Mouse (Mus musculus) intestine, embryonic 15.5 days (tissue): ENCODE measurements around the gene Ecel1. TPM values are rescaled to one million over a fixed set of nuclear protein-coding genes. Genes with fewer than 3 reads are reported as not detected.

Source experiments
- ATAC-seq: fragments of 200-750 bp; cut with Nextera tagmentation; 2 replicates; pipeline ENCODE4 v1.8.0; 2017; ENCODE audit warnings: moderate TSS enrichment, moderate library complexity
- H3K27ac ChIP-seq: fragments of 300-500 bp; sonication (generic); 2 replicates; pipeline ENCODE4 v1.5.1; 2015; ENCODE audit warnings: mild to moderate bottlenecking, inconsistent platforms
- H3K27me3 ChIP-seq: fragments of 300-500 bp; sonication (generic); replicated peaks from 2 replicates; pipeline ENCODE4 v1.6.1; 2015; ENCODE audit warnings: inconsistent platforms
- H3K36me3 ChIP-seq: fragments of 300-500 bp; sonication (generic); 2 replicates; pipeline ENCODE4 v1.6.1; 2015; ENCODE audit warnings: inconsistent platforms
- H3K4me1 ChIP-seq: fragments of 300-500 bp; sonication (generic); replicated peaks from 2 replicates; pipeline ENCODE4 v1.6.1; 2015; ENCODE audit warnings: inconsistent platforms
- H3K4me2 ChIP-seq: fragments of 300-500 bp; sonication (generic); replicated peaks from 2 replicates; pipeline ENCODE4 v1.6.1; 2015; ENCODE audit warnings: mild to moderate bottlenecking, inconsistent platforms
- H3K4me3 ChIP-seq: fragments of 300-500 bp; sonication (generic); replicated peaks from 2 replicates; pipeline ENCODE4 v1.5.1; 2015; ENCODE audit warnings: inconsistent platforms
- H3K9ac ChIP-seq: fragments of 300-500 bp; sonication (generic); 2 replicates; pipeline ENCODE4 v1.6.1; 2015; ENCODE audit warnings: inconsistent platforms
- H3K9me3 ChIP-seq: fragments of 300-500 bp; sonication (generic); 2 replicates; pipeline ENCODE4 v1.6.1; 2016; ENCODE audit warnings: inconsistent platforms
- WGBS: fragments of 180-500 bp; shearing (Covaris S2); methylation state at CpG from one replicate; pipeline ENCODE4 v1.1.7; 2015; 5-methylcytosine and 5-hydroxymethylcytosine counted together
- polyA plus RNA-seq: library from polyadenylated mRNA; unstranded; fragments of >200 nt; fragmentation: Nextera tagmentation; extraction: Ambion mirVana; gene quantifications from 2 replicates; pipeline ENCODE4 v1.2.1, GENCODE M21; 2015

Gene Ecel1
- polyA plus RNA-seq, 1 experiment from 2014 or later, result 2.5 TPM

GRCm38 (mm10) chr1:87159396-87159795 is 3.1 kb upstream of the Ecel1 start:
- H3K27me3 ChIP-seq, result peaks cover 52% of the 10 kb centered on the region
- 74% methylated on average over 3 of the region's 3 CpGs for WGBS
- ATAC-seq, result no peak

DNA sequence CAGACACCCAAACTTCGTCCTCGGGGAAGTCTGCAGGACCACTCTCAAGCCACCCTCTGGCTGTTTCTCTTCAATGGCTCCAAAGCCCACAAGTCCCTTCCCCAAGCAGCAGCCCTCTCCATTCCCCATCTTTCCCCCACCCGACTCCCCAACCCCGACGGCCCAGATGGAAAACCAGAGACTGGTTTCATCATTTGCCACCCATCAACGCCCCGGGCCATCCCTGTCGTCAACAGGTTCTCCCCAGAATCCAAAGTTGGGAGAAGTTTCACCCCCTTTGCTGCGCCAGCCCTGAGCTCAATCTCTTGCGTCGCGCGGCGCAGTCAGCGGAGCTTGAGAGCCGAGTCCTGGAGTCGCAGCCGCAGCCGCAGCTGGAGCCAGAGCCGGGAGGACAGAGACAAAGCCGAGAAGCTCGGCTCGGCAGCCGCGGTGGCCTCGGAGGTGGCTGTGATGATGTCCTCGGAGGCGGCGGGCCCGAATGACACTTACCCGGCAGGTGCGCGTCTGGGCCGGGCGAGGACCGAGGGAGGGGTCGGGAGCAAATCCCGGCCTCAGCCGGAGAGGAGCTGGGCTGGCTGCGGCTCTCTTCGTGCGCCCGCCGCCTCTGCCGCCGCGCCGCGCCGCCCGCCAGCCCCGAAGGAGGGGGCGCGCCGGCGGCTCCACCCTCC is 656 bp downstream of the Ecel1 start:
- 0 out of 2 replicates have a peak, but pooled peaks have one; percentile 13 for ATAC-seq
- H3K9me3 ChIP-seq, result no peaks in the 10 kb centered on the region
- peak overlapping the region; percentile 69 for H3K4me2 ChIP-seq
- H3K9ac ChIP-seq, result no peak overlapping the region
- WGBS, result under 1% methylated on average over 49 of the region's 56 CpGs
- H3K36me3 ChIP-seq, result no peaks in the 10 kb centered on the region
- peaks cover 25% of the 10 kb centered on the region for H3K4me1 ChIP-seq
- peaks cover 90% of the 10 kb centered on the region for H3K27me3 ChIP-seq
- peak overlapping the region; percentile 30 for H3K4me3 ChIP-seq
- no peak overlapping the region for H3K27ac ChIP-seq

More at GRCm38 (mm10) chr1:87159396-87159795, 3.1 kb upstream of the Ecel1 start:
- peaks cover 16% of the 10 kb centered on the region for H3K4me1 ChIP-seq
- no peaks in the 10 kb centered on the region for H3K9me3 ChIP-seq
- H3K27ac ChIP-seq, result no peak overlapping the region
- H3K4me2 ChIP-seq, result no peak overlapping the region
- H3K9ac ChIP-seq, result no peak overlapping the region
- no peak overlapping the region for H3K4me3 ChIP-seq
- no peaks in the 10 kb centered on the region for H3K36me3 ChIP-seq

- Histone ChIP-seq H3K9ac (no peak overlapping the region), H3K27ac (no peak overlapping the region), H3K4me2 (peak overlapping the region; percentile 67), H3K9me3 (no peaks in the 10 kb centered on the region), H3K4me3 (peak overlapping the region; percentile 39), H3K36me3 (no peaks in the 10 kb centered on the region), H3K4me1 (peaks cover 25% of the 10 kb centered on the region), H3K27me3 (peaks cover 90% of the 10 kb centered on the region)
- WGBS, result 1% methylated on average over 58 of the region's 58 CpGs
- ATAC-seq, result no peak
Measured at GRCm38 (mm10) chr1:87154501-87155120, 1.7 kb downstream of the Ecel1 start.

GRCm38 (mm10) chr1:87153776-87154500 is 2.4 kb downstream of the Ecel1 start:
- Histone ChIP-seq H3K27ac (no peak overlapping the region), H3K36me3 (no peaks in the 10 kb centered on the region), H3K4me3 (peak overlapping the region; percentile 39), H3K27me3 (peaks cover 93% of the 10 kb centered on the region), H3K4me1 (peaks cover 25% of the 10 kb centered on the region), H3K4me2 (peak overlapping the region; percentile 67), H3K9ac (no peak overlapping the region), H3K9me3 (no peaks in the 10 kb centered on the region)
- WGBS, result under 1% methylated on average over 72 of the region's 72 CpGs
- no peak; the same call in 1 of the 2 replicates for ATAC-seq

GRCm38 (mm10) chr1:87151286-87151685 is 5.0 kb downstream of the Ecel1 start:
- ATAC-seq, result no peak
- 77% methylated on average over 6 of the region's 6 CpGs for WGBS
- no peaks in the 10 kb centered on the region for H3K36me3 ChIP-seq
- no peaks in the 10 kb centered on the region for H3K9me3 ChIP-seq
- no peak overlapping the region for H3K27ac ChIP-seq
- H3K4me2 ChIP-seq, result no peak overlapping the region
- H3K4me3 ChIP-seq, result no peak overlapping the region
- H3K9ac ChIP-seq, result no peak overlapping the region
- H3K27me3 ChIP-seq, result peaks cover 75% of the 10 kb centered on the region
- H3K4me1 ChIP-seq, result peaks cover 24% of the 10 kb centered on the region

DNA sequence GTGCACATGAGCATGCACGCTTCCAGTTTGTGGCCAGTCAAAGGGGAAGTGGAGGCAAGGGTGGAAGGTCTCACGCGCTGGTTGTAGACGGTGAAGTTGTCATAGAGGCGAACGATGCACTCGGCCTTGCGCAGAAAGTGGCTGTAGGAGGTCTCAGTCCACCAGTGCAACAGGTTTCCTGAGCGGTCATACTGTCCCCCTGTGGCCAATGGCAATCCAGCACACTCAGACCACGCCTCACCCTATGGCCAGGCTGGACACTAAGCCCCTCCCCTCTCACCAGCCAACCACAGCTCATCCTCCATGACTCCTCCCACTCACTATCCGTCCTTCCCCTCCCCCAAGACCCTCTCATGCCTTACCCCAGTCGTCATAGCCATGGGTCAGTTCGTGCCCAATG is 6.9 kb downstream of the Ecel1 start:
- Histone ChIP-seq H3K4me3 (no peak overlapping the region), H3K9ac (no peak overlapping the region), H3K27me3 (peaks cover 57% of the 10 kb centered on the region), H3K9me3 (no peaks in the 10 kb centered on the region), H3K27ac (no peak overlapping the region), H3K4me2 (no peak overlapping the region; the same call in 1 of the 2 replicates), H3K4me1 (peaks cover 9% of the 10 kb centered on the region), H3K36me3 (no peaks in the 10 kb centered on the region)
- WGBS, result 30% methylated on average over 13 of the region's 13 CpGs
- no peak for ATAC-seq

GRCm38 (mm10) chr1:87143141-87143540 is 13.2 kb downstream of the Ecel1 start:
- no peak overlapping the region for H3K9ac ChIP-seq
- no peaks in the 10 kb centered on the region for H3K36me3 ChIP-seq
- no peaks in the 10 kb centered on the region for H3K9me3 ChIP-seq
- 0 out of 2 replicates have a peak, but pooled peaks cover 5% of the 10 kb centered on the region for H3K4me1 ChIP-seq
- no peak overlapping the region for H3K27ac ChIP-seq
- WGBS, result 68% methylated on average over 10 of the region's 10 CpGs
- H3K4me3 ChIP-seq, result no peak overlapping the region
- no peak for ATAC-seq
- H3K4me2 ChIP-seq, result no peak overlapping the region
- H3K27me3 ChIP-seq, result peaks cover 2% of the 10 kb centered on the region; the same call in 1 of the 2 replicates

- Histone ChIP-seq H3K4me2 (no peak overlapping the region), H3K9me3 (no peaks in the 10 kb centered on the region), H3K9ac (no peak overlapping the region), H3K4me1 (0 out of 2 replicates have a peak, but pooled peaks cover 5% of the 10 kb centered on the region), H3K27me3 (no peaks in the 10 kb centered on the region), H3K4me3 (no peak overlapping the region), H3K36me3 (no peaks in the 10 kb centered on the region), H3K27ac (no peak overlapping the region)
- WGBS, result 35% methylated on average over 9 of the region's 9 CpGs
- 0 out of 2 replicates have a peak, but pooled peaks have one; percentile 41 for ATAC-seq
Measured at GRCm38 (mm10) chr1:87142456-87142855, 13.9 kb downstream of the Ecel1 start.

DNA sequence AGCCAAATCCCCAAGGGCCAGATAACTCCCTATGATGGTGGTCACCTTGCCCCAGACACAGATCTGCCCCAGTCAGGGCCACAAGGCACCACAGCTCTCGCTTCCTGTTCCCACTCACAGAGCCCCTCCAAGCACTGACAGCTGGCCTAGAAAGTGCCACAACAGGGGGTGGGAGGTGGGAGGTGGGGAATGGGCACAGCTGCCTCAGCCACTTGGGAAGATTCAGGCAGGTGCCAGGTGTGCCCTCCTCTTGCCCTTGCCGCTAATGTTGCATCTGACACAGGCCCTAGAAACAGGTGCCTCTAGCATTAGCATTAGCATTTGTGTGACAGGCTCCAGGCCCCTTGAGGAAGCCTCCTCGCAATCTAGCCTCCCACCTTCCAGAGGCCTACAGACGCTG is 14.8 kb downstream of the Ecel1 start:
- no peaks in the 10 kb centered on the region for H3K9me3 ChIP-seq
- 72% methylated on average over 4 of the region's 4 CpGs for WGBS
- ATAC-seq, result no peak

DNA sequence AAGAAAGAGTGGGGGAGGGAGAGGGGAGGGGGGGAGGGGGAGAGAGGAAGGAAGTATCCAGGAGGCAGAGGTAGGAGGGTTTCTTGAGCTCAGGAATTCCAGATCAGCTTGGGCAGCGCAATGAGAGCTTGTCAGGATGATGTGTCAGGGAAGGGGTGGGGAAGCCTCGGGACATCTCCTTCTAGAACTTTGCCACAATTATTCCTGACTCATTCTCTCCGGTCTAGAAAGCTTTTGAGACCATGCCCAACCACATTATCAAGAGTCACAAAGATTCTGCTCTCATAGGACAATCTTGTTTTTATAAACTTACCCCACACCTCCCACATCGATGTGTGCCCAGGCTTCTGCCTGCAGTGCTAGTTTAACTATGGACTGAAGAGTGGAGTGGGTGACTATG is 24.5 kb downstream of the Ecel1 start:
- Histone ChIP-seq H3K9me3 (no peaks in the 10 kb centered on the region), H3K4me3 (no peak overlapping the region), H3K4me1 (no peaks in the 10 kb centered on the region), H3K27me3 (peaks cover 17% of the 10 kb centered on the region), H3K27ac (no peak overlapping the region), H3K9ac (no peak overlapping the region), H3K4me2 (no peak overlapping the region), H3K36me3 (no peaks in the 10 kb centered on the region)
- ATAC-seq, result no peak
- 83% methylated on average over 4 of the region's 4 CpGs for WGBS

More for the DNA sequence above, 14.8 kb downstream of the Ecel1 start:
- H3K36me3 ChIP-seq, result no peaks in the 10 kb centered on the region
- 0 out of 2 replicates have a peak, but pooled peaks cover 5% of the 10 kb centered on the region for H3K4me1 ChIP-seq
- no peak overlapping the region for H3K27ac ChIP-seq
- no peak overlapping the region for H3K4me2 ChIP-seq
- no peak overlapping the region for H3K4me3 ChIP-seq
- H3K27me3 ChIP-seq, result no peaks in the 10 kb centered on the region
- no peak overlapping the region for H3K9ac ChIP-seq

- Histone ChIP-seq H3K4me2 (peak overlapping the region; percentile 22; the same call in 1 of the 2 replicates), H3K27me3 (peaks cover 27% of the 10 kb centered on the region), H3K27ac (no peak overlapping the region), H3K36me3 (no peaks in the 10 kb centered on the region), H3K4me3 (no peak overlapping the region), H3K4me1 (no peaks in the 10 kb centered on the region), H3K9ac (no peak overlapping the region), H3K9me3 (no peaks in the 10 kb centered on the region)
- no peak for ATAC-seq
- 6% methylated on average over 43 of the region's 43 CpGs for WGBS
Measured at GRCm38 (mm10) chr1:87127206-87128030, 28.9 kb downstream of the Ecel1 start.
